Mouse (Mus musculus): Measurements from ENCODE around the gene Meiob. TPM values are rescaled to one million over a fixed set of nuclear protein-coding genes. Genes with fewer than 3 reads are reported as not detected.

Meiob gene
- polyA plus RNA-seq, 1 experiment from 2014 or later = not detected

GRCm38 (mm10) chr17:24867914-24868313 is 63.8 kb downstream of the Meiob start:
- ATAC-seq (ENCODE audit: insufficient number of reproducible peaks, insufficient read depth, low FRiP score, low read depth) = no peak
- no peak overlapping the region for H3K9ac ChIP-seq (replicated peaks; ENCODE audit: low read depth, low read length)
- H3K36me3 ChIP-seq (ENCODE audit: control insufficient read depth, insufficient read depth, low read length) = peaks cover 3% of the 10 kb centered on the region; the same call in 1 of the 2 replicates
- no peak overlapping the region for H3K27ac ChIP-seq (ENCODE audit: low read length)
- H3K4me2 ChIP-seq (replicated peaks; ENCODE audit: low read depth, low read length) = no peak overlapping the region
- 91% methylated on average over 10 of the region's 10 CpGs for WGBS
- H3K4me3 ChIP-seq (ENCODE audit: low read depth, low read length) = no peak overlapping the region
- H3K27me3 ChIP-seq (ENCODE audit: control insufficient read depth, insufficient read depth, low read length) = no peaks in the 10 kb centered on the region
- H3K4me1 ChIP-seq (ENCODE audit: control insufficient read depth, insufficient read depth, low read length) = no peaks in the 10 kb centered on the region
- H3K9me3 ChIP-seq (ENCODE audit: control insufficient read depth, low read depth, low read length) = no peaks in the 10 kb centered on the region

GRCm38 (mm10) chr17:24873695-24874404 is 69.8 kb downstream of the Meiob start:
- Histone ChIP-seq H3K27ac (ENCODE audit: low read length) (no peak overlapping the region), H3K27me3 (ENCODE audit: control insufficient read depth, insufficient read depth, low read length) (no peaks in the 10 kb centered on the region), H3K9ac (replicated peaks; ENCODE audit: low read depth, low read length) (no peak overlapping the region), H3K4me3 (ENCODE audit: low read depth, low read length) (no peak overlapping the region), H3K4me2 (replicated peaks; ENCODE audit: low read depth, low read length) (no peak overlapping the region), H3K36me3 (ENCODE audit: control insufficient read depth, insufficient read depth, low read length) (no peaks in the 10 kb centered on the region), H3K9me3 (ENCODE audit: control insufficient read depth, low read depth, low read length) (no peaks in the 10 kb centered on the region), H3K4me1 (ENCODE audit: control insufficient read depth, insufficient read depth, low read length) (0 out of 2 replicates have a peak, but pooled peaks cover 4% of the 10 kb centered on the region)
- 53% methylated on average over 4 of the region's 4 CpGs for WGBS
- ATAC-seq (ENCODE audit: insufficient number of reproducible peaks, insufficient read depth, low FRiP score, low read depth) = no peak

- WGBS = 69% methylated on average over 1 of the region's 1 CpGs
- no peaks in the 10 kb centered on the region for H3K27me3 ChIP-seq (ENCODE audit: control insufficient read depth, insufficient read depth, low read length)
- H3K4me1 ChIP-seq (ENCODE audit: control insufficient read depth, insufficient read depth, low read length) = 0 out of 2 replicates have a peak, but pooled peaks cover 4% of the 10 kb centered on the region
- H3K36me3 ChIP-seq (ENCODE audit: control insufficient read depth, insufficient read depth, low read length) = no peaks in the 10 kb centered on the region
- no peak for ATAC-seq (ENCODE audit: insufficient number of reproducible peaks, insufficient read depth, low FRiP score, low read depth)
- no peak overlapping the region for H3K4me2 ChIP-seq (replicated peaks; ENCODE audit: low read depth, low read length)
- no peak overlapping the region for H3K27ac ChIP-seq (ENCODE audit: low read length)
- no peak overlapping the region for H3K9ac ChIP-seq (replicated peaks; ENCODE audit: low read depth, low read length)
- H3K4me3 ChIP-seq (ENCODE audit: low read depth, low read length) = no peak overlapping the region
- H3K9me3 ChIP-seq (ENCODE audit: control insufficient read depth, low read depth, low read length) = no peaks in the 10 kb centered on the region
Measured at GRCm38 (mm10) chr17:24874405-24874745, 70.3 kb downstream of the Meiob start.

- no peak overlapping the region for H3K4me2 ChIP-seq (replicated peaks; ENCODE audit: low read depth, low read length)
- 80% methylated on average over 8 of the region's 8 CpGs for WGBS
Measured at GRCm38 (mm10) chr17:24874989-24875388, 70.9 kb downstream of the Meiob start.

GRCm38 (mm10) chr17:24877336-24878116 is 73.4 kb downstream of the Meiob start:
- no peak for ATAC-seq (ENCODE audit: insufficient number of reproducible peaks, insufficient read depth, low FRiP score, low read depth)
- Histone ChIP-seq H3K27ac (ENCODE audit: low read length) (0 out of 2 replicates have a peak overlapping the region, but pooled peaks have one; percentile 2), H3K4me2 (replicated peaks; ENCODE audit: low read depth, low read length) (peak overlapping the region; percentile 17; the same call in 1 of the 2 replicates), H3K4me3 (ENCODE audit: low read depth, low read length) (no peak overlapping the region), H3K27me3 (ENCODE audit: control insufficient read depth, insufficient read depth, low read length) (no peaks in the 10 kb centered on the region), H3K4me1 (ENCODE audit: control insufficient read depth, insufficient read depth, low read length) (0 out of 2 replicates have a peak, but pooled peaks cover 4% of the 10 kb centered on the region), H3K9me3 (ENCODE audit: control insufficient read depth, low read depth, low read length) (no peaks in the 10 kb centered on the region), H3K36me3 (ENCODE audit: control insufficient read depth, insufficient read depth, low read length) (no peaks in the 10 kb centered on the region), H3K9ac (replicated peaks; ENCODE audit: low read depth, low read length) (no peak overlapping the region)
- WGBS = 33% methylated on average over 10 of the region's 10 CpGs

More at GRCm38 (mm10) chr17:24874989-24875388, 70.9 kb downstream of the Meiob start:
- H3K27me3 ChIP-seq (ENCODE audit: control insufficient read depth, insufficient read depth, low read length) = no peaks in the 10 kb centered on the region
- no peak overlapping the region for H3K9ac ChIP-seq (replicated peaks; ENCODE audit: low read depth, low read length)
- no peak overlapping the region for H3K27ac ChIP-seq (ENCODE audit: low read length)
- no peaks in the 10 kb centered on the region for H3K9me3 ChIP-seq (ENCODE audit: control insufficient read depth, low read depth, low read length)
- no peak overlapping the region for H3K4me3 ChIP-seq (ENCODE audit: low read depth, low read length)
- no peak for ATAC-seq (ENCODE audit: insufficient number of reproducible peaks, insufficient read depth, low FRiP score, low read depth)
- 0 out of 2 replicates have a peak, but pooled peaks cover 4% of the 10 kb centered on the region for H3K4me1 ChIP-seq (ENCODE audit: control insufficient read depth, insufficient read depth, low read length)
- H3K36me3 ChIP-seq (ENCODE audit: control insufficient read depth, insufficient read depth, low read length) = no peaks in the 10 kb centered on the region

- H3K36me3 ChIP-seq (ENCODE audit: control insufficient read depth, insufficient read depth, low read length) = no peaks in the 10 kb centered on the region
- no peak overlapping the region for H3K4me3 ChIP-seq (ENCODE audit: low read depth, low read length)
- no peaks in the 10 kb centered on the region for H3K27me3 ChIP-seq (ENCODE audit: control insufficient read depth, insufficient read depth, low read length)
- no peak overlapping the region for H3K9ac ChIP-seq (replicated peaks; ENCODE audit: low read depth, low read length)
- no peaks in the 10 kb centered on the region for H3K9me3 ChIP-seq (ENCODE audit: control insufficient read depth, low read depth, low read length)
- H3K4me2 ChIP-seq (replicated peaks; ENCODE audit: low read depth, low read length) = peak overlapping the region; percentile 17; the same call in 1 of the 2 replicates
- WGBS = 22% methylated on average over 5 of the region's 5 CpGs
- peak overlapping the region; percentile 44; the same call in 1 of the 2 replicates for H3K27ac ChIP-seq (ENCODE audit: low read length)
- H3K4me1 ChIP-seq (ENCODE audit: control insufficient read depth, insufficient read depth, low read length) = 0 out of 2 replicates have a peak, but pooled peaks cover 4% of the 10 kb centered on the region
- ATAC-seq (ENCODE audit: insufficient number of reproducible peaks, insufficient read depth, low FRiP score, low read depth) = peak; percentile 43; the same call in 1 of the 2 replicates
Measured at GRCm38 (mm10) chr17:24878117-24878397, 74.0 kb downstream of the Meiob start.

GRCm38 (mm10) chr17:24878531-24878930 is 74.4 kb downstream of the Meiob start:
- Histone ChIP-seq H3K36me3 (ENCODE audit: control insufficient read depth, insufficient read depth, low read length) (0 out of 2 replicates have a peak, but pooled peaks cover under 1% of the 10 kb centered on the region), H3K4me1 (ENCODE audit: control insufficient read depth, insufficient read depth, low read length) (0 out of 2 replicates have a peak, but pooled peaks cover 4% of the 10 kb centered on the region), H3K27me3 (ENCODE audit: control insufficient read depth, insufficient read depth, low read length) (no peaks in the 10 kb centered on the region), H3K4me2 (replicated peaks; ENCODE audit: low read depth, low read length) (no peak overlapping the region), H3K27ac (ENCODE audit: low read length) (peak overlapping the region; percentile 44; the same call in 1 of the 2 replicates), H3K4me3 (ENCODE audit: low read depth, low read length) (no peak overlapping the region), H3K9ac (replicated peaks; ENCODE audit: low read depth, low read length) (no peak overlapping the region), H3K9me3 (ENCODE audit: control insufficient read depth, low read depth, low read length) (no peaks in the 10 kb centered on the region)
- WGBS = 64% methylated on average over 8 of the region's 8 CpGs
- ATAC-seq (ENCODE audit: insufficient number of reproducible peaks, insufficient read depth, low FRiP score, low read depth) = no peak

- no peak overlapping the region for H3K9ac ChIP-seq (replicated peaks; ENCODE audit: low read depth, low read length)
- H3K4me1 ChIP-seq (ENCODE audit: control insufficient read depth, insufficient read depth, low read length) = peaks cover 12% of the 10 kb centered on the region; the same call in 1 of the 2 replicates
- 50% methylated on average over 7 of the region's 7 CpGs for WGBS
- no peak overlapping the region for H3K4me3 ChIP-seq (ENCODE audit: low read depth, low read length)
- ATAC-seq (ENCODE audit: insufficient number of reproducible peaks, insufficient read depth, low FRiP score, low read depth) = no peak
- H3K4me2 ChIP-seq (replicated peaks; ENCODE audit: low read depth, low read length) = no peak overlapping the region
- H3K27ac ChIP-seq (ENCODE audit: low read length) = no peak overlapping the region
- H3K36me3 ChIP-seq (ENCODE audit: control insufficient read depth, insufficient read depth, low read length) = peaks cover 7% of the 10 kb centered on the region
- no peaks in the 10 kb centered on the region for H3K9me3 ChIP-seq (ENCODE audit: control insufficient read depth, low read depth, low read length)
- H3K27me3 ChIP-seq (ENCODE audit: control insufficient read depth, insufficient read depth, low read length) = no peaks in the 10 kb centered on the region
Measured at GRCm38 (mm10) chr17:24881738-24882440, 77.8 kb downstream of the Meiob start.
